Mouse (Mus musculus): ENCODE measurements around the gene Mapkap1. TPM values are rescaled to one million over a fixed set of nuclear protein-coding genes. Genes with fewer than 3 reads are reported as not detected.

Gene Mapkap1
- total and polyA plus RNA-seq, 3 experiments: 39.4 to 45.8 (median 40.7) TPM

DNA sequence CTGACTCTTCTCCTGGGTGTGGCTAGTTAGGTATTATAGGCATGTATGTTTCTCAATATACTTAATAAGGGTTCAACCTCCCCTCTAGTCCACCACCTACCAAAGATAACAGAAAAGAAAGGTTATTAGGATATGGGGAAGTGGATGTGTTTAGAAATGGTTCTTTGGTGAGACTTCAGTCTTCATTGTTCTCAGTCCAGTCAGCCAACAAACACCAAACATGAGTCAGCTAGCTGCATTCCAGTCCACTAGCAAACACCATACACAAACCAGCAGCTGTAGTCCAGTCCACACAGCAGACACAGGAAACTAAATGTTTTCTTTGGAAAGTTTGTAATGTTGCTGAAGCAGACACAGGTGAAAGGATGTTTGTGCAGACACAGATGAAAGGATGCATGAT, 121.9 kb downstream of the Mapkap1 start:
- H3K4me1 ChIP-seq (ENCODE audit: control insufficient read depth in 1 of 2, insufficient read depth in 2 of 2): no peaks in the 10 kb centered on the region
- H3K9me3 ChIP-seq (replicated peaks; ENCODE audit: low read length): no peaks in the 10 kb centered on the region
- in situ Hi-C loops (cut with MboI; ENCODE audit: low pct_ligation_motif_present, low pct_unique_long_range_greater_than_20kb, low sequenced_read_pairs): no loop called here
- no peak overlapping the region for H3K27ac ChIP-seq (ENCODE audit: insufficient read depth, low read depth)
- H3K4me2 ChIP-seq (ENCODE audit: insufficient read depth, low read depth, poor library complexity, severe bottlenecking): no peak overlapping the region
- DNase-seq (ENCODE audit: extremely low read depth): no peak
- no peak overlapping the region for H3K4me3 ChIP-seq (replicated peaks in 1 of 3; ENCODE audit: low read depth in 2 of 3, low read length in 2 of 3, poor library complexity in 1 of 3)
- TF ChIP-seq MAFK (IDR thresholded peaks at IDR 0.05; ENCODE audit: insufficient replicate concordance, low read length) (no peak), SIN3A (IDR thresholded peaks at IDR 0.05; ENCODE audit: low read length) (no peak), USF2 (conservative IDR thresholded peaks at IDR 0.05; ENCODE audit: low read depth, low read length) (no peak), HCFC1 (IDR thresholded peaks at IDR 0.05; ENCODE audit: low read depth, low read length) (no peak), BHLHE40 (IDR thresholded peaks at IDR 0.05; ENCODE audit: low read depth, low read length) (no peak), MAX (IDR thresholded peaks at IDR 0.05; ENCODE audit: low read length) (no peak), ELF1 (IDR thresholded peaks at IDR 0.05; ENCODE audit: low read depth, low read length) (no peak), MYC (IDR thresholded peaks at IDR 0.05; ENCODE audit: low read depth, low read length) (no peak), ZMIZ1 (IDR thresholded peaks at IDR 0.05; ENCODE audit: low read depth, low read length) (no peak), SMC3 (IDR thresholded peaks at IDR 0.05; ENCODE audit: low read depth, low read length) (no peak), JUN (IDR thresholded peaks at IDR 0.05; ENCODE audit: insufficient read depth, low read depth, low read length) (no peak), RAD21 (IDR thresholded peaks at IDR 0.05; ENCODE audit: low read depth, low read length) (no peak), EP300 (IDR thresholded peaks at IDR 0.05; ENCODE audit: low read length) (no peak), GABPA (IDR thresholded peaks at IDR 0.05; ENCODE audit: insufficient replicate concordance, low read depth, low read length) (no peak), IRF4 (IDR thresholded peaks at IDR 0.05; ENCODE audit: low read depth, low read length) (no peak)
- dilution Hi-C loops (cut with MboI; ENCODE audit: extremely low pct_ligation_motif_present, extremely low pct_unique_long_range_greater_than_20kb, low sequenced_read_pairs): no loop called here
- H3K9ac ChIP-seq (ENCODE audit: insufficient read depth, low read depth): no peak overlapping the region
- H3K79me2 ChIP-seq (replicated peaks; ENCODE audit: control insufficient read depth, extremely low read depth, insufficient read depth, poor library complexity, severe bottlenecking): no peaks in the 10 kb centered on the region
- H3K36me3 ChIP-seq (replicated peaks in 1 of 2; ENCODE audit: control insufficient read depth in 1 of 2, insufficient read depth in 1 of 2, low read length in 1 of 2): peaks cover 0 to 27% of the 10 kb centered on the region in 2 experiments
- no peaks in the 10 kb centered on the region for H3K27me3 ChIP-seq (replicated peaks)

- Histone ChIP-seq H3K4me2 (ENCODE audit: insufficient read depth, low read depth, poor library complexity, severe bottlenecking) (no peak overlapping the region), H3K9me3 (replicated peaks; ENCODE audit: low read length) (no peaks in the 10 kb centered on the region), H3K9ac (ENCODE audit: insufficient read depth, low read depth) (no peak overlapping the region), H3K4me1 (ENCODE audit: control insufficient read depth in 1 of 2, insufficient read depth in 2 of 2) (no peaks in the 10 kb centered on the region), H3K79me2 (replicated peaks; ENCODE audit: control insufficient read depth, extremely low read depth, insufficient read depth, poor library complexity, severe bottlenecking) (no peaks in the 10 kb centered on the region), H3K27ac (ENCODE audit: insufficient read depth, low read depth) (no peak overlapping the region), H3K36me3 (replicated peaks in 1 of 2; ENCODE audit: control insufficient read depth in 1 of 2, insufficient read depth in 1 of 2, low read length in 1 of 2) (peaks cover 1 to 26% of the 10 kb centered on the region in 2 experiments), H3K4me3 (replicated peaks in 1 of 3; ENCODE audit: low read depth in 2 of 3, low read length in 2 of 3, poor library complexity in 1 of 3) (no peak overlapping the region), H3K27me3 (replicated peaks) (no peaks in the 10 kb centered on the region)
- TF ChIP-seq RAD21 (IDR thresholded peaks at IDR 0.05; ENCODE audit: low read depth, low read length) (peak; percentile 45), SMC3 (IDR thresholded peaks at IDR 0.05; ENCODE audit: low read depth, low read length) (peak; percentile 38), ELF1 (IDR thresholded peaks at IDR 0.05; ENCODE audit: low read depth, low read length) (no peak), CTCF (conservative IDR thresholded peaks at IDR 0.05 in 1 of 2, IDR thresholded peaks at IDR 0.05 in 1 of 2; ENCODE audit: low read depth in 2 of 2, low read length in 2 of 2) (peak in 1 of 2 experiments; percentile 56; a peak in 2 of 4 replicates)
- in situ Hi-C loops (cut with MboI; ENCODE audit: low pct_ligation_motif_present, low pct_unique_long_range_greater_than_20kb, low sequenced_read_pairs): no loop called here
- dilution Hi-C loops (cut with MboI; ENCODE audit: extremely low pct_ligation_motif_present, extremely low pct_unique_long_range_greater_than_20kb, low sequenced_read_pairs): no loop called here
- DNase-seq (ENCODE audit: extremely low read depth): peak; percentile 11
These were observed 123.5 kb downstream of the Mapkap1 start for GRCm38 (mm10) chr2:34530042-34530441.

All from CH12.LX (cell line).